Mouse (Mus musculus) urinary bladder, postnatal 36 days (tissue): ENCODE data around the gene Abt1.

Source experiments
- DNase-seq, 2 experiments: peaks; one replicate each; pipeline ENCODE4 v3.0.0; 2022; ENCODE audit warnings: low spot score in 2 of 2, mixed read lengths in 1 of 2

The Abt1 gene

GRCm38 (mm10) chr13:23423286-23424051, at the start of gene Abt1:
Gene Abt1 (minus strand): TSS chr13:23423866.
- peak; percentile 84 to 91 for DNase-seq

DNA sequence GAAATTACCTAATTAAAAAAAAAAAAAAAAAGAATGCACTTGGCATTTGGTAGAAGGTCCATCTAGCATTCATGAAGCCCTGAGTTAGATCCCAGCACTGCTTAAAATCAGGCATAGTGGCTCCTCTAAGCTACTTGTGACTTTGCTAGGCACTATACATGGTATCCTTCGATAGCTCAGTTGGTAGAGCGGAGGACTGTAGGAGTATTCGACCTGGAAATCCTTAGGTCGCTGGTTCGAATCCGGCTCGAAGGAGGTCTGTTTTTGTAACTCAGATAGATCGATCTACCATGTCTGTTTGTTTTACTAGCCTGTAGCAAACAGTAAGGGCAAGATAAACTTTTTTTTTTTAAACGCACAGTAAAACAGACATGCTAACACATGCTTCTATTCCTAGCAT, 43.2 kb upstream of the Abt1 start:
- DNase-seq = peak; percentile 36 to 43

DNA sequence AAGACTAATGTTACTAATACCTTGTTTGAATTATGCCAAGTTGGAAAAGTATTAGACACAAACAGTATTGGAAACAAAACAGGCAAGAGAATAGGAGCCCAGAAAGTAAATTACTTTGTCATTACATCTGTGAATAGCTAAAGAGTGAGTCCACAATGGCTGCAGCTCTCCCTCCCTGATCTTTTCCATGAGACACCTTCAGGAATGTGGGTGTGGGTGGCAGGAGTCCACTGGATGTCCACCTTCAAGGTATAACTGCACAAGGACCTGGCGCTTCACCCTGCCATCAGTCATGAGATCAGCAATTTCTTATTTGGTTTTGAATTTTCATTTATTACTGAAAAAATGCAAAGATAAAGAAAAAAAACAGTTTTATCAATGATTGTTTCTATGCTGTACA, 42.6 kb upstream of the Abt1 start:
- no peak for DNase-seq

GRCm38 (mm10) chr13:23465600-23466109, 42.0 kb upstream of the Abt1 start, which contains the start of gene Btn1a1:
Gene Btn1a1 (minus strand): TSS chr13:23465901.
- no peak for DNase-seq

DNA sequence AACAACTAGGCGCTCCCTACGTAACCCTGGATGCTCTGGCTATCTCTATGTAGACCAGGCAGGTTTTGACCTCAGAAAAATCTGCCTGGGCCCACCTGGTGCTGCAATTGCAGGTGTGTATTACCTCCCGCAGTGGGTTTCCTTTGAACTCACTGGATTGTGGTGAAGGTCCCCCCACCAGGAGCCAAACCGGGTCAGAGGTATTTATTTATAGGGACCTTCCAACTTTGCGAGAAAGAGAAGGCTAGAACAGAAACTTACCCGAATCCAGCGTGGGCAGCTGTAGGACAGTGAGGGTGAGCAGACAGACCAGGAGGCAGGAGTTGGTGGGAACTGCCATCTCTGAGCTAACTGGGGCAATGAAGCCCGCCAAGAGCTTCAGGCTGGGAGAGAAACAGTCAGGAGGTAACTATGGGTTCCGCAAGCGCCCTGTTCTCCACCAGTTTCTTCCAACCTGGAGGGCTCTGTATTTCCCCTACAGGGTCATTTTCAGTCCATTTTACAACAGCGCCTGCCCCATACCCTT, 41.2 kb upstream of the Abt1 start:
- no peak for DNase-seq

- peak in 1 of 2 experiments; percentile 5 for DNase-seq
Observed at GRCm38 (mm10) chr13:23464224-23464637, 40.6 kb upstream of the Abt1 start.

DNA sequence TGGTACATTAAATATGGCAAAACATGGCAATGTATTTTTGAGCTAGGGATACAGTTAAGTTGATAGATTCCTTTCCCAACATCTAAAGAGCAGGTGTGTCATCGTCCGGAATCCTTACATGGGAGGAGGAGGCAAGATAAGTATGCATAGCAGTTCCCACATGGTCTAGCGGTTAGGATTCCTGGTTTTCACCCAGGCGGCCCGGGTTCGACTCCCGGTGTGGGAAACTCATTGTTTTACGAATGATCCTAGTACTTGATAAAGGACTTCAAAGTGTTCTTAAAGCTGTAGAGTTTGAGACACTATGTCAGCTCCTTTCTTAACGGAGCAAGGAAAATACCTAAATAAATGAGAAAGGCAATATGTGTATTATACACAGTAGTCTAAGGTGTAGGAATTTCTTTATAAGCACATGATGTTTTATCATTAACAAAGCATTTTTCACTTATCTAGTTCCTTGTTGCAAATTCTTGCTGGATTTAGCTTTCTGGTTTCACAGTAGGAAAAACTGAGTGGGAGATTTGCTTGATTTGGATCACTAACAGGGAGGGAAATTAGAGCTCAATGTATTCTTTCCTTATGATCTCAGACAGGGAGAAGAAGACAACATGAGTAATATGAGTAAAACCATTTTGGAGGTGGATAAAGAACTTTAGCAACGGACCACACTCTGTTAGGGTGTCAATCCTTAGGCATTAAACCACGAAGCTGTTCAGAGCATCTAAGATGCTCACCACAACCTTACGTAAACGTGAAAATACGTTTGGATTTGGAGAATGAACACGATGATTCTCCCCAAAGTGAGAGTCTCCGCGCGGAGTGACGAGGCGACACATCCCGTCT, 39.9 kb upstream of the Abt1 start:
- peak in 1 of 2 experiments; percentile 54 for DNase-seq

GRCm38 (mm10) chr13:23462669-23463068, 39.0 kb upstream of the Abt1 start:
- no peak for DNase-seq

DNA sequence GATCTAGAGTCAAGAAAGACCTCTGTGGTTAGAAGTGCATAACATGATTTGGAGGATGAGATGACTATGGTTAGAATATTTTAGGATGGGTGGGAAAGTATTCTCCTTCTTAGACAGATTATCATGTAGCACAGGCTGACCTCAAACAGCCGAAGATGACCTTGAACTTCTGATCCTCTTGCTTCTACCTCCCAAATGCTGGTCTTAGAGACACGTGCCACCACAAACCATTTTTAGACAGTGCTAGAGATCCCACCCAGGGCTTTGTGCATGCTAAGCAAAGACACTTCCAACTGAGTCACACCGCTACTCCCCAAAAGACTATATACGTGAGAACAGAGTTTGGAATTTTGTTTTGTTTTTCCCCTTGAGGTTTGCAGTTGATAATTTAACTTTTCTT, 38.4 kb upstream of the Abt1 start:
- no peak for DNase-seq

- DNase-seq = no peak
Observed at GRCm38 (mm10) chr13:23459264-23459846, 35.7 kb upstream of the Abt1 start.

DNA sequence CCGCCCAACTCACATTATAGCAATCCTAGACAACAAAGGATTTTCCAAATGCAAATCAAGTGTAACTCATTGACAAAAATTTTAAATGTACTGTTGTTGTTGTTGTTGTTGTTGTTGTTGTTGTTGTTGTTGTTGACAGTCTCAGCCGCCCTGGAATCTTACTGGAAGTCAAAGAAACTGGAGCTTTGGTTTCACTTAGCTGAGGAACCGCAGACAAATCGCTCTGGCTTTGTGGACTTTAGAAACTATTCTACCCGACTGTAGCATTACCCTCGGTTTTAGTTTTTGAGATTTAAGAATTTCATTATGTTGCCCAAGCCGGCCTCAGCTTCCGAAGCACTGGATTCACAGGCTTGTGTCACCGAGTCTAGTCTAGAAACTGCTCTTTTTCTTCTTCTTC, 30.3 kb upstream of the Abt1 start:
- DNase-seq = no peak

DNA sequence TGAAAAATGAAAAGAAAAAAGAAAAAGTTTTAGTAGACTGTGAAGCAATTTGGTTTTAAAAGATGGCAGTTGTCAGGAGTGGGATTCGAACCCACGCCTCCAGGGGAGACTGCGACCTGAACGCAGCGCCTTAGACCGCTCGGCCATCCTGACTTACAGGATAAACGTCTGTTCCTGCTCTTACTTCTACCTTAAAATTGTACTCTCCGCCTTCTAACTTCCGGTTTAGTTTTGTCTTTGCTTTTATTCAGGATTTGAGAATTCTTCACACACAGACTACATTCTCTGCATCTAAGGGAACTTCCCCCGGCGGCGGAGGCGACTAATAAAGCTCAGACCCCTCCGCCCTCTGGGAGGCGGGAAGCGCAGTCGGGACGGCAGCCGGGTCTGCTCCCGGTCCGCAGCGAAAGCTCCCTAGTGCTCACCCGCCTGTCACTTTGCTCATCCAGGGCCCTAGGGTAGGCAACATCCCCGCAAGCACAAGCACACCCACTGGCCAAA, 29.7 kb upstream of the Abt1 start:
- DNase-seq = peak; percentile 72 to 74

- DNase-seq = peak; percentile 67 to 74
Observed at GRCm38 (mm10) chr13:23450398-23450797, 26.7 kb upstream of the Abt1 start.

GRCm38 (mm10) chr13:23449235-23450095, 25.8 kb upstream of the Abt1 start:
- no peak for DNase-seq

GRCm38 (mm10) chr13:23448758-23449157, 25.1 kb upstream of the Abt1 start:
- DNase-seq = no peak

GRCm38 (mm10) chr13:23446498-23446952, 22.9 kb upstream of the Abt1 start:
- peak in 1 of 2 experiments; percentile 79 for DNase-seq

- DNase-seq = peak; percentile 90 to 92
Observed at GRCm38 (mm10) chr13:23445561-23446320, 22.1 kb upstream of the Abt1 start.

DNA sequence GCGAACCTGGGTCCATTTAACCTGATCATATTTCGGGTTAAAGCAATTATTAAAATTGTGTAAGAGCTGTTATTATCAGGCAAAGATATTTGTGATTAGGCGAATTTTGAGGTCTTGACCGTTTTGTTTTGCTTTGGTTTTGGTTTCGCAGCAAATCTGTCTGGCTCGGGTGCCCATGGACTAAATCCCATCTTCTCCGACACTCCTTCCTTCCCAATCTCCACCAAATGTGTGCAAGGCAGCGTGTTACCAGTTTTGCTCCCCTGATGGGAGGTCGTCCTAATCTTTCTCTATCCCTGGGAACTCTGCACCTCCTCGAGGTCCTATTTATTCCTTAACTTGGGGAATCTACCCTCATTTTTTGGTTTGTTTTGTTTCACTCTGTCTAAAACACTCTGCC, 21.5 kb upstream of the Abt1 start:
- DNase-seq = no peak

DNA sequence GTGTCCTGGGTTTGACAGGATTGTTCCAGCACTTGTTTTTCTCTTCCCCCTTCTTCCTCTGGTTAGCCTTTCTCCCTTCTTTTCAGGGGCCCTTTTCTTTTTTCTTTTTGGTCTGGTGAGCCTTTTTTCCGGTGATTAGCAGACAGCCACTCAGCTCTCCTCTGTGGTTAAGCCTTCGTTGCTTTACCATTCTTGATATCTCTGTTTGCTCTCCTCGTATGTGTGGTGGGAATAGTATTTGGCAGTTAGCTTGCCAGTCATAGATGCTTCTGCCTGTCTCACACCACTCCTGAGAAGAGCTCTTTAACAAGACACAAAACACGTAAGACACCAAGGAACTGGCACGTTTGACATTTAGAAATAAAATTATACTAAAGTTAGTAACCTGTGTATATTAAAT, 20.8 kb upstream of the Abt1 start:
- no peak for DNase-seq

GRCm38 (mm10) chr13:23439901-23440300, 16.2 kb upstream of the Abt1 start:
- no peak for DNase-seq
